Comparison of ENCODE assay signal across 29 mouse cellular contexts in the genomic region with DNA sequence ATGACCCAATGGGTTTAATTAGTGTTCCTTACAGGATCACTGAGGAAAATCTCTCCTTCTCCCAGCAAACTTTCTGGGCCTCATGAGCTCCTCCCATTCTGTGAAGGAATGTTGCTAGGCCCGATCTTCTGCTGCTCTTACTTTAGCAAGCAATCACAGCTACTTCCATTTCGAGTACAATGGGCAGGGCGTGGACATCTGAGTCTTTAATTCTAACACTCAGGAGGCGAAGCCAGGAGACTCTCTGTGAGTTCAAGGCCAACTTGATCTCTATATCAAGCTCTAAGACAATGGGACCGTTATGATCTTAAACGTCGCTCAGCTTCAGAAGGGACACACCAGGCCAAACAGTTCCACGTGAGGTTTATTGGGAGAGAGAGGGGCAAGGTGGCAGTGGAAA. TPM values are rescaled to one million over a fixed set of nuclear protein-coding genes. Genes with fewer than 3 reads are reported as not detected.
"Had no signal": no experiment of that assay in that cellular context is flagged by ENCODE, and none has a peak within 500 bp of the region (broad histone marks: within the 10 kb centered on the region; RNA-seq: fewer than 3 reads in every experiment).

No protein-coding gene starts in this region.

- H3K4me2 ChIP-seq: heart, embryonic 12.5 days; hindbrain, embryonic 13.5 days; hindbrain, embryonic 15.5 days; limb, embryonic 12.5 days; liver, embryonic 11.5 days had no signal

- ATAC-seq: hindbrain, postnatal 0 days; intestine, embryonic 16.5 days had no signal

- H3K9ac ChIP-seq: heart, embryonic 12.5 days; hindbrain, embryonic 13.5 days; hindbrain, embryonic 15.5 days; limb, embryonic 12.5 days had no signal

- H3K27me3 ChIP-seq: heart, embryonic 12.5 days; hindbrain, embryonic 13.5 days; hindbrain, embryonic 15.5 days; limb, embryonic 12.5 days had no signal

- H3K4me3 ChIP-seq: heart, embryonic 10.5 days; heart, embryonic 12.5 days; hindbrain, embryonic 13.5 days; hindbrain, embryonic 15.5 days; layer of hippocampus, adult 2 months; left cerebral cortex, adult 2 months; limb, embryonic 10.5 days; limb, embryonic 12.5 days had no signal

- H3K9me3 ChIP-seq: heart, embryonic 10.5 days; heart, embryonic 12.5 days; hindbrain, embryonic 13.5 days; hindbrain, embryonic 15.5 days; limb, embryonic 10.5 days; limb, embryonic 12.5 days had no signal

- H3K27ac ChIP-seq: heart, embryonic 10.5 days; hindbrain, embryonic 13.5 days; hindbrain, embryonic 15.5 days; hindbrain, postnatal 0 days; layer of hippocampus, adult 2 months; left cerebral cortex, adult 2 months; limb, embryonic 10.5 days; limb, embryonic 12.5 days had no signal

- DNase-seq: gastrocnemius, postnatal 14 days; gastrocnemius, postnatal 36 days; heart, adult 18-20 months; heart, postnatal 10 days; heart, postnatal 36 days; kidney, adult 18-20 months; kidney, adult 8-10 months; kidney, postnatal 10 days; kidney, postnatal 25 days; kidney, postnatal 4 days; liver had no signal

- H3K4me1 ChIP-seq: heart, embryonic 10.5 days; heart, embryonic 12.5 days; hindbrain, embryonic 13.5 days; hindbrain, embryonic 15.5 days; limb, embryonic 10.5 days; limb, embryonic 12.5 days had no signal

RNA-seq across cellular contexts. Expression of gene Sowahd, which starts 28.0 kb away (rescaled TPM):
- polyA plus RNA-seq: gonadal fat pad, adult 2 months; heart, embryonic 14.5 days; hindbrain, embryonic 11.5 days; hindbrain, embryonic 15.5 days; intestine, embryonic 14.5 days; kidney, embryonic 14.5 days; kidney, embryonic 16.5 days; limb, embryonic 12.5 days; limb, embryonic 14.5 days had no signal
